Mouse (Mus musculus) mammary gland, adult 2 months (tissue): ENCODE data around the gene Wdr24. TPM values are rescaled to one million over a fixed set of nuclear protein-coding genes. Genes with fewer than 3 reads are reported as not detected.

ENCODE experiments used
- polyA plus RNA-seq: library from polyadenylated mRNA; depleted of rRNA; stranded (reverse); fragments of >200 nt; gene quantifications from 2 replicates; pipeline ENCODE4 v1.2.3, GENCODE M21; 2012; ENCODE audit warnings: low replicate concordance; rRNA removed

The Wdr24 gene
- polyA plus RNA-seq, 1 experiment, result 41.0 TPM

Other genes with a start within 250 kb of the Wdr24 start
- 25.5 and 38.9 TPM in 2 replicates for gene Lmf1, start 244.5 kb upstream of the Wdr24 start, polyA plus RNA-seq
- gene Gng13, start 106.5 kb upstream of the Wdr24 start, polyA plus RNA-seq, result not detected in 2 replicates
- gene Chtf18, start 96.2 kb upstream of the Wdr24 start, polyA plus RNA-seq, result 4.7 and 6.1 TPM in 2 replicates
- 41.7 and 54.2 TPM in 2 replicates for gene Rpusd1, start 96.0 kb upstream of the Wdr24 start, polyA plus RNA-seq
- gene Mslnl, start 87.6 kb upstream of the Wdr24 start, polyA plus RNA-seq, result 0.14 and 0.17 TPM in 2 replicates
- gene Msln, start 69.2 kb upstream of the Wdr24 start, polyA plus RNA-seq, result 0.10 and 0.33 TPM in 2 replicates
- gene Narfl, start 49.9 kb upstream of the Wdr24 start, polyA plus RNA-seq, result 20.4 and 28.7 TPM in 2 replicates
- gene Haghl, start 38.0 kb upstream of the Wdr24 start, polyA plus RNA-seq, result 36.0 and 41.6 TPM in 2 replicates
- gene Ccdc78, start 37.0 kb upstream of the Wdr24 start, polyA plus RNA-seq, result not detected in 2 replicates
- gene Fam173a, start 30.7 kb upstream of the Wdr24 start, polyA plus RNA-seq, result 114 and 133 TPM in 2 replicates
- gene AC134908.4, start 28.0 kb upstream of the Wdr24 start, polyA plus RNA-seq, result 0.88 TPM in 1 of 2 replicates, not detected in the other
- 35.1 and 74.2 TPM in 2 replicates for gene Metrn, start 26.5 kb upstream of the Wdr24 start, polyA plus RNA-seq
- gene Fbxl16, start 14.5 kb upstream of the Wdr24 start, polyA plus RNA-seq, result 0.97 and 1.1 TPM in 2 replicates
- gene Jmjd8, start 5.2 kb downstream of the Wdr24 start, polyA plus RNA-seq, result 56.2 and 97.4 TPM in 2 replicates
- gene Stub1, start 9.8 kb downstream of the Wdr24 start, polyA plus RNA-seq, result 122 and 125 TPM in 2 replicates
- 44.8 and 79.9 TPM in 2 replicates for gene Rhbdl1, start 13.7 kb downstream of the Wdr24 start, polyA plus RNA-seq
- 63.0 and 78.8 TPM in 2 replicates for gene Gm20683, start 18.1 kb downstream of the Wdr24 start, polyA plus RNA-seq
- 85.6 and 87.3 TPM in 2 replicates for gene Rhot2, start 21.2 kb downstream of the Wdr24 start, polyA plus RNA-seq
- gene Wdr90, start 37.9 kb downstream of the Wdr24 start, polyA plus RNA-seq, result 34.5 and 41.1 TPM in 2 replicates
- gene Mcrip2, start 45.1 kb downstream of the Wdr24 start, polyA plus RNA-seq, result 102 and 244 TPM in 2 replicates
- 71.6 and 142 TPM in 2 replicates for gene Mettl26, start 51.4 kb downstream of the Wdr24 start, polyA plus RNA-seq
- gene Wfikkn1, start 57.2 kb downstream of the Wdr24 start, polyA plus RNA-seq, result 0.98 and 1.3 TPM in 2 replicates
- gene Rab40c, start 96.1 kb downstream of the Wdr24 start, polyA plus RNA-seq, result 36.1 and 46.6 TPM in 2 replicates
- 132 and 209 TPM in 2 replicates for gene Pigq, start 121.3 kb downstream of the Wdr24 start, polyA plus RNA-seq
- not detected in 2 replicates for gene Nhlrc4, start 121.3 kb downstream of the Wdr24 start, polyA plus RNA-seq
- gene A930017K11Rik, start 128.9 kb downstream of the Wdr24 start, polyA plus RNA-seq, result 0.05 TPM in 1 of 2 replicates, not detected in the other
- gene Capn15, start 162.2 kb downstream of the Wdr24 start, polyA plus RNA-seq, result 36.5 and 53.9 TPM in 2 replicates
- gene Rab11fip3, start 245.9 kb downstream of the Wdr24 start, polyA plus RNA-seq, result 27.5 and 39.5 TPM in 2 replicates